Mouse (Mus musculus): ENCODE data around the gene Cox5a.

- TF ChIP-seq CTCF (IDR thresholded peaks at IDR 0.05; ENCODE audit: borderline replicate concordance, insufficient read depth, low read depth, low read length) (0 out of 2 replicates have a peak, but pooled peaks have one; percentile 18), POLR2A (IDR thresholded peaks at IDR 0.05; ENCODE audit: borderline replicate concordance, insufficient read depth, low read length) (no peak)
These were observed 16.7 kb upstream of the Cox5a start for GRCm38 (mm10) chr9:57504381-57504700.

Measured in cerebellum, adult 2 months (tissue).